Mouse (Mus musculus) spleen, postnatal 4 days (tissue): ENCODE results near the gene Frs3.

ENCODE experiments used
- DNase-seq, 2 experiments: peaks; one replicate each; pipeline ENCODE4 v3.0.0; 2022; ENCODE audit warnings: low spot score in 2 of 2

Frs3 gene

DNA sequence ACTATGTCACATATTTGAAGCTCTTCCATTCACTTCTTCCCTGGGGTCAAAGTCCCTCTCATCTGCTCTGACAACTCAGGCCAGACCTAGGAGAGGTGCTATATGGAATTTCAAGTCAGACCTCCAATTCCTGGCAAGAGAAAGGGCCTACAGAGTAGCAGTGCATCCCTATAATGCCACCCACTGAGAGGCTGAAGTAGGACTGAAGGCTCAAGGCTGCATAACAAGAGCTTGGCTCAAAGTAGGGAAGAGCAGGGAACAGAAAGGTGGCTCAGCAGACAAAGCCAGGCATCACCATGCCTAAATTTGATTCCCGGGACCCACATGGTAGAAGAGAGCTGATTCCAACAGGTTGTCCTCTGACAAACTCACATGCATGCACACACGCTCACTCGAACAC lies 2.8 kb downstream of the Frs3 start:
- DNase-seq: no peak

DNA sequence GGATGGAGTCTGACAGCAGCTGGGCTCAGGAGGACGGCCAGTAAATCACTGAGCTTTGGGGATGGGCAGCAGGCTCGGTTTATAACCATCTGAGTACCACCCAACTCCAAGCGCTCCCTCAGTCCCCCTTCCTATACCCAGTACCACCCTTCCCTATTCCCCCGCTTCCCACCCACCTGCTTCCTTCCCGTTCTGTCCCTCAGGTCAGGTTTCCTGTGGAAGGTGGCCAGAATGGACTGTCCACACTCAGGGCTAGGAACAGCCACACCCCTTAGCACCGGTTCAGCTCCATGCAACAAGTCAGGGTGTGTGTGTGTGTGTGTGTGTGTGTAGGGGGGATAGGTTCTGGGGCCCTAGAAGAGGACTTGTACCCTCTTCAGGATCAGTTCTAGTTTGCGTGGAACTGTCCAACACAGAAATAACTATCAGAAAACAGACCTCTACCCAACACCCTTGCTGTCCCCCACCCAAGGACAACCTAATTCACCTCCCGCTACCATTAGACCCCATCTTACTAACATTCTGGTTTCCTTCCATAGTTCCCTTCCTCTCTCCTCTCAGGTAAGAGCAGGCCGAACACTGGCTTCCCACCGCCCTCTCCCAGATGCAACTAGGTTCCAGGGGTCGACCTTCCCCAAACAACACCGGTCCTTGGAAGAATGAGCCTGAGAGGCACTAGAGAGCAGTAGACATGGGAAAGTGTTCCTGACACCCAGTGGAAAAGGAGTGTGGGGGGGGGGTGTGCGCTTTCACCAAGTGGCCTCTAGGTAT lies 5.0 kb downstream of the Frs3 start:
- DNase-seq: no peak

DNA sequence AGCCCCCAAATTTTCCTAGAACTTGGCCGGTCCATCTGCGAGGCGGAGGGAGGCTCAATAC lies 5.4 kb downstream of the Frs3 start, which contains the start of gene Gm21981:
Gm21981 (minus strand) TSS at position 14 of the 61 bp plus-strand sequence.
- DNase-seq: no peak

DNA sequence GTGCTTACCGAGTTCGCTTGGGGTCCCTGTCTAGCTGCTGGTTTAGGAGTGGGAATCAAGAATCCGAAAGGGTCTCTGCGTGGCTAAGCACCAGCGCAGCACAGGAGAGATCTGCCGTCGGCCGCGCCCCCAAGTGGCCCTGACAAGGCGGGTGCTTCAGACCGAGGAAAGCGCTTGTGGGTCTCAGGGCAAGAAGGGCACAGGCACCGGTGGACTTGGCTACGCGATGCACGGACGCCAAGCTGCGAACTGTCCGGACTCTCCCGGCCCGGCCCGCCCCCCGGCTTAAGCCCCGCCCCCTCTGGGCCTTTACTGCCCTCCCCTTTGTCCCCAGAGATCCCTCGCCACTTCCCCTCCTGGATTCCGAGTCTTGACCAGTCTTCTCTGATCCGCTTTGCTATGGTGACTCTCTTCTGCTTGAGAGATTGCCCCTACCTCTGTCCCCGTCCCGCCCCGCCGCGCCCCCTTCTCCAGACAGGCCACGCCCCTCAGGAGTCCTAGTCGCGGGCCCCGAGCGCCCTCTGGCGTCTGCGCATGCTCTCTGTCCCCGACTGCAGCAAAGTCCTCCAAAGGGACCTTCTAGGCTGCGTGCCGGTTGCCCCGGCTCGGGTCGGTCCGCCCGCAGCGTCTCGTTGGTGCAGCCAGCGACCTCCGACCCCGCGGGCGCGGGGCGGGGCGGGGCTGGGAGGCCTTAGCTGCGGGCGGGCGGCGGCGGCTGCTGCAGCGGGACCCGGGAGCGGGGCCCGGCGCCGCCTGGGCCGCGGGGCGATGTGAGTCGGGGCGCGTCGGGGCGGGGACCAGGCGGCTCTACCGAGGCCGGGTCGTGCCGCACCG lies 5.9 kb downstream of the Frs3 start, which contains the start of gene Prickle4:
Prickle4 (minus strand) TSS at position 234 of the 834 bp plus-strand sequence.
- peak; percentile 95 to 99 for DNase-seq

DNA sequence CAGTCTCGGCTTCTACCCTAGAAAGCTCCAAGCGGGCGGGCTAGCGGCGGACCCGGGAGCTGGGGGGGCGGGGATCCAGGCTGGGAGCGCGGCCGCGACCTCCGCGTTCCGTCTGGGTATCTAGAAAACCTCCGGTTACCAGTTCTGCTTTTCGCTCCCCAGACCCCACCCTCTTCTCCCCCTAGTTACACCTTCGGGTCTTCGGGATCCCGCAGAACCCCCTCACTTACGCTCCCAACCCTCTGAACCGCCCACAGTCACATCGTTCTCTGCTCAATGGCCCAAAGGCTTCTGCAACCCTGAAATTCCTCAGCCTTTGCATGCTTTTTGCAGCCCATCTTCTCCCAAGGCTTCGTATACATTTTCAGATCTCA lies 6.5 kb downstream of the Frs3 start:
- DNase-seq: no peak

DNA sequence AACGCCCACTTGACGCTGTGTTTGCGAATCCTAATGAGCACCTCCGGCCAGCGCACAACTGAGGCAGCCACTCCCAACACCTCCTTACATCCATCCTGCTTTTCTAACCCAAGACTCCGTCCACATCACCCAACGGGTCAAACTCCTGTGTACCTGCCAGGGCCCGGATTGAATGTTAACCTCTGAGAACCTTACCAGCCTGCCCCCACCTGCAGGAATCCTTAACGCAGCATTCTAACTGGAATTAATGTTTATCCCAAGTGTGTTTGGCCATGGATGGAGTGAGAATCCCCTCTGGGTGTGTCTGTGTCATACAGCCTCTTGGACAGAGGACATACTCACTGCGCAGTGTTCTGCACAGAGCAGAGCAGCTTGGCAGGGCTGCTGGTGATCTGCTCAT lies 9.3 kb downstream of the Frs3 start:
- no peak for DNase-seq

DNA sequence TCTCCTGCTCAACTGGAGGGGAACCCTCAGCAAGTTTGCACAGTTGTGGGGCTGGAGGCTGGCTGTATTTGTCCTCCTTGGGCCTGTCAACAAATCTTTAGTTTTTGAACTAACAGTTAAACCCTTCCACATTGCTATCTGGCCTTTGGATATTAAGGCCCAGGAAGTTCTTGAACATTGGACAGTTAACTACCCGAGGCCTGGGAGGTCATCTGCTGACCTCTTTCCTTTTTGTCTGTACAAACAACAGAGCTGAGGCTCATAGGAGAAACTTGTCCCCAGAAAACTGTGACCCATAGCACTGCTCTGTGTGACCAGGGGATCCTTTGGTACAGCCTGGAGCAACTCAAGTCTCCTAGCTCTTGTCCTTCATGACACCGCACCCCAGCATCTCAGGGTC lies 10.2 kb downstream of the Frs3 start:
- DNase-seq: no peak

DNA sequence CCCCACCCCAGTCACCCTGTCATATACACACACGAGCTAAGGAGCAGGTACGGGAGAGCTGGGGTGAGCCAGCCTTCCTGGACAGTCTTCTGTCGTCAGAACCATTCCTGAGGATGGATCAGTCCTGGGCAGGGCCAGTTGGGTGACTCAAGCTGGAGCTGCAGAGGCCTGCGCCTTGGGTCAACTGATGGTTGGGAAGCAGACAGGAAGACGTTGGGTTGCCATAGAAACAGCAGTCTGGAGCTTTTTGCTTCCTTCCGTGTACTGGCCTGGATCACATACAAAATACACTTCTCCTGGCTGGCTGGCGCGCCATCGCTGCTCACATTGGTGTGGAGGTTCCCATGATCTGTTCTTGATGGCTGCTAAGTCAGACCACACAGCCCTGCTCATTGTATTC lies 13.0 kb downstream of the Frs3 start:
- no peak for DNase-seq

DNA sequence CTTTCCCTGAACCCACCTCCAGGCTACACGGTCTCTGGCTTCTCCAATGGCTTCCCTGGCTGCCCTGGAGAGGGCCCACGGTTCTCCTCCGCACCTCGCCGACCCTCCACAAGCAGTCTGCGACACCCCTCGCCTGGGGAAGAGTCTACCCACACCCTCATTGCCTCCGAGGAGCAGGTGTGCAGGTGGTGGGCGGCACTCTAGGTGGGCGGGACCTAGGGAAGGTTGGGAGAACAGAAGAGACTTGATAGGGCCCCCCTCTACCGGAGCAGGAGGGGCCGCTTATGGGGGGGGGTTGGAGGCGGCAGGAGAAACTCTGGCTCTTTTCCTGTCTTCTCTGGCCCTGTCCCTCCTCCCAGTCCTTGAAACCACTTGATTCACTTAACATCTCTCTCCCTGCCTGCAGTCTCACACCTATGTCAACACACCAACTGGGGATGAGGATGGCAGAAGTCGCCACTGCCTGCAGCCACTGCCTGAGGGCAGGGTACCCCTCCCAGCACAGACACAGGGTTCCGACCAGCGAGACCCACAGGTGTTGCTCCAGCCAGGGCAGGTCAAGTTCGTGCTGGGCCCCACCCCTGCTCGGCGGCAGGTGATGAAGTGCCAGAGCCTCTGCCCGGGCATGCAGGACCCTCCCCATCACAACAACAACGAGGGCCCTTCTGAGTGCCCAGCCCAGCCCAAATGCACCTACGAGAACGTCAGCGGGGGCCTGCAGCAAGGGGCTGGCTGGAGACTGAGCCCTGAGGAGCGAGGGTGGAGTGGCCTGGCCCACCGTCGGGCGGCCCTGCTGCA lies 13.9 kb downstream of the Frs3 start:
- no peak for DNase-seq

DNA sequence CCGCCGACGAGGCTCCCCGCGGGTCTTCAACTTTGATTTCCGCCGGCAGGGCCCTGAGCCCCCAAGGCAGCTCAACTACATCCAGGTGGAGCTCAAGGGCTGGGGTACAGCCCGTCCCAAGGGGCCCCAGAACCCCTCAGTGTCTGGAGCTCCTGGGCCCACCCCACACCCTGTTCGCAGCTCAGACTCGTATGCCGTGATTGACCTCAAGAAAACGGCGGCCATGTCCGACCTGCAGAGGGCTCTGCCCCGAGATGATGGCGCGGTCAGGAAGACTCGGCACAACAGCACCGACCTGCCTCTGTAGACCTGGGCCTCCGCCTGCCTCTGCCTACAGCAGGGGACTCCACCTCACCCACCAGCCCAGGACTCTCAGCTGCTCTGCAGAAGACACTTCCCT lies 14.7 kb downstream of the Frs3 start:
- DNase-seq: no peak

DNA sequence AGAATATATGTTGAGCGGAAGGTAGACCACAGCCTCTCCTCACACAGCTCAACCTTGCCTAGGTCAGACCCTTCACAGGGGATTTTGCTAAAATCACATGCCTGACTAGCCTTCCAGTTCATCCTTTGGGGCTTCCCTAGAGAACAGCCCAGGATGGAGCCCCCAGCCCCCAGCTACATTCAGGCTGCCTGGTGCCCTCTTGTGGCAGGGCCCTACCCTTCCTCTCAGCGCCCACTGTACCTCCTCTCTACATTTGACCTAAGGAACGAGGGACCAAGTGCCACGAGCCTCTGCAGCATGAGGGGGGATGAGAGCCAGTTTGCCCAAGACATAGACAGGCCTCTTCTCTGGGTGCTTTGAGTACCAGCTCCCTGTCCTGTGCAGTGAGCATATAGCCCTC lies 15.9 kb downstream of the Frs3 start:
- DNase-seq: no peak

DNA sequence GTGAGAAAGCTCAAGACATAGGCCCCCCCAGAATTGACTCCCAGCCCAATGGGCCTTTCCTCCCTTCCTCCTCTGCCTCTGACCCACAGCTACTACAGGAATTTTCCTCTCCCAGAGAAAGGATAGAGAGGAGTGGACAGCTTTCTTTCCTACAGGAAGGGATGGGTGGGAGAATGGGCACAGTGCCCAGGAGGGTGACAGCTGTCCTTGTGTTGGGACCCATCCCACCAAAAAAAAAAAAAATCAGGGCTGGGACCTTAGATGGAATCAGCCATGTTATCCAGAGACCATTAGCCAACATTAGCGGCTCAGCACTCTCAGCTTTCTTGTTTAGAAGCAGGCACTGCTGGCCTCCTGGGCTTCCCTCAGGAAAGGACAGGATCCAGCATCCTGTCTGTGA lies 17.4 kb downstream of the Frs3 start:
- DNase-seq: no peak

DNA sequence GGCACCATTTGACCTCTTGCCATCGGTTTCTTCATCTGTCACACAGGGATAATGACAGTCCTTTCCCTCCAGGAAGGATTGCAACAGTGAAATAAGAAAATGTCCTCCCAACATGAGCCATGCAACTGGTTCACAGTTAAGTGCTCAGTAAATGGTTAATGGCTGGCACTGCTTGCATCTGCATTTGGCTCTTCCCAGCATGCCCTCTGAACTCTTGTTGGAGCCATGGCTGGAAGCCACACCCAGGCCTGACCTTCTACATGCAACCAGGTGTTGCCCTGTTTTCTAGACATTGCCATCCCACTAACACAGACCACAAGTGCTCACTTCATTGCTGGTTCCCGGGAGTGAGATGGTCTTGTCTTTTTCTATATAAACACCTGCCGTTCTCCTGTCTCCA lies 19.1 kb downstream of the Frs3 start:
- DNase-seq: no peak

DNA sequence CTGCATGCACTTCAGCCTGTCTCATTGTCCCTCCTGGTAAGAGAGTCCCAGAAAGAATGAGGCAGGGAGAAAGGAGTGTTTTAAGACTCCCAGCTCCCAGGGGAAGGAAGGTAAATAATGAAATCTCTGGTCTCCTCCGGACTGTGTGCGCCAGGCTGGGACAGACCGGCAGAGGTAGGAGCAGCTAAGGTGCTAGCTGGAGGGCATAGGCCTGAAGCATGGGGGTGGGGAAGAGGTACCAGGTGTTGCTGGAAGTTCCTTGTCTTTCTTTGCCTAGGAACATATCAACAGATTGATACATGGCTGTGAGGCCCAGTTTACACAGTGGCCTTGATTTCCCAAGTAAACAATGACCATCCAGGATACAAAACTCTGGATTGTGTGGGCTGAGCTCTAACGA lies 20.1 kb downstream of the Frs3 start:
- DNase-seq: no peak

DNA sequence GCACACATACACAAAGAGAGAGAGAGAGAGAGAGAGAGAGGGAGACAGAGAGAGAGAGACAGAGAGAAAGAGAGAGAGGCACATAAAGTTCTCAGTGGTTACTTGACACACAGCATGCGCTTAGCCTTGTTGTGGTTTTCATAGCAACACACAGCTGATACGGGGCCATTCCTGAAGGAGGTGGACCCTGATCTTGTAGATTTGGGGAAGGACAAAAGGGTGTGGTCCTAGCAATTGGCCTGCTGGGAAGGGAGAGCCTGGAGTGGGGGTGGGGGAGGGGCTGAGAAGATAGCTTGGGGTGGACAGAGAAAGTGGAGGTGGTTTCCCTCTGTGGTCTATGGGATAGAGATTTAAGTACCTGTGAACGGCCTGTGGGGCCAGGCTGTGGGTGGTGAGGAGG lies 21.2 kb downstream of the Frs3 start:
- no peak for DNase-seq

DNA sequence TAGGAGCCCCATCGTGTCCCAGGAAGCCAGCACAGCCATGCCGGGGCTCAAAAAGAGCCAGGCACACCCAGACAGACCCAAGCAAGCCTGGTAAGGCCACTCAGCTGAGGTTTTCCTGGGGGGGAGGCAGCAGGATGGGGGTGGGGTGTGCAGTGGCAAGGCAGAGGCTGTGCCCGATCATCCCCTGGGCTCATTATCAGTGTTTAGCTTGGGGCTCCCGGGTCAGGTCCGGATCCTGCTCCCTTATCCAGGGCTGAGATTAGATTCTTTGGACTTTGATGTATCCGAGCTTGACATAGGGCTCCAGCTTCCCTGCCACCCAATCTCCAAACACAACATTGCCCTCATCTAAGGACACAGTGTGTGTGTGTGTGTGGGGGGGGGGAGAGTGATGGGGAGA lies 23.1 kb downstream of the Frs3 start:
- no peak for DNase-seq

DNA sequence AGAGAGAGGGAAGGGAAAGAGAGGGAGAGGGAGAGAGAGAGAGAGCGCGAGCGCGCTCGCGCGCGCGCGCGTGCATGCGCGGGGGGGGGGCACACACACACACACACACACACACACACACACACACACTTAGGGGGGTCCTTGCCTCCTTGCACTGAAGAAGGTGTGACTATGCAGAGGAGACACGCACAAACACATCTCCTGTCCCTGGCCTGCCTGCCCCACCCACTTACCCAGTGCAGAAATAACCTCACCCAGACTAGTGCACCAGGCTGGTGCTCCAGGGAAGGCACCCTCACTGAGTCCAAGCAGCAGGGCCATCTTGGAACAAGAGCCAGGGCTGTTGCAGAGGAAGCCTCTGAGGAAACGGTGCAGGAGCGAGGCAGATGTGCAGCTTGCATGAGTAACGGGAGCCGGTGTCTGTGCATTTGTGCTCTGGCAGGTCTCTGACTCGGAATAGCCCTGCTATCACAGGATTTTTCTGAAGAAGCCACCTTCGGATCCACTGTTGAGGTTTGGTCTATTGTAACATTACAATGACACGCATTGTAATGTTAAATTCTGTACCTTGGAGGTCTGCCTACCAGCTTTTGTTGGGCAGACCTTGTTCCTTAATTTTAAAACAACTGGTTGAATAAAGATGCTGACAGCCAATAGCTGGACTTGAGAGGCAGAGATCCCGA lies 24.2 kb downstream of the Frs3 start:
- DNase-seq: no peak

DNA sequence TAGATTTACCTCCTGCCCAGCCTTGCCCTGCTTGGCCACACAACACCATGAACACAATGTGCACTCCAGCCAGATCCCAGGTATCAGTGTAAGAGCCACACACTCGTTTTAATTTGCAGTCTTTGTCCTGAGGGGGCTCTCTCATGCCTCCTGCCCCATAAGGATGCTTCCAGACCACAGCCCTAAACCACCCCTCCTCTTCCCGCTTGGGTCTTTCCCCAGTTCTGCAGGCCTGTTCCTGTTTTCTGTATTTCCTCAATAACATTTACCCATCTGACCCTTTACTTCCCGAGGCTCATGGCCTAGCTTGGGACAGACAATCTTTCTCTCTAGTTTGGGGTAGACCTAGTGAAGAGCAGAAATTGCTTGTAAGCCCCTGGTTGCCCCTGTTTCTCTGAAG lies 26.2 kb downstream of the Frs3 start:
- no peak for DNase-seq

DNA sequence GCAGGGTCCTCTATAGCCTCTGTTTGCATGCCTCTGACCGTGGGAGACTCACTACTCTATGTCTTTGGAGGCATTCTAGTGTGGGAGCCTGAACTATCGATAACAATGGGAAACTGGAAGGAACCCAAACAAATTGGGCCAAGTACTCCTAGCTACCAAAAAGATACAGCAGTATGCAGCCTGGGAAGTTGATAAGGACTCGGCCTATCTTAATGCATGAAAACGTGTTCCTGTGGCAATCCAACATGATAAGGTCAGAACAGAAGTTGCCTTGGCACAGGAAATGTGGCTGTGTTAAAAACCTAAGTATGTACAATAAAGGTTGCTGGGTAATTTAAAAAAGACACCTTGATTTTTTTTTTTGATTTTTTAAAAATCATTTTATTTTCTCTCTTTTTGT lies 32.4 kb downstream of the Frs3 start:
- DNase-seq: no peak

DNA sequence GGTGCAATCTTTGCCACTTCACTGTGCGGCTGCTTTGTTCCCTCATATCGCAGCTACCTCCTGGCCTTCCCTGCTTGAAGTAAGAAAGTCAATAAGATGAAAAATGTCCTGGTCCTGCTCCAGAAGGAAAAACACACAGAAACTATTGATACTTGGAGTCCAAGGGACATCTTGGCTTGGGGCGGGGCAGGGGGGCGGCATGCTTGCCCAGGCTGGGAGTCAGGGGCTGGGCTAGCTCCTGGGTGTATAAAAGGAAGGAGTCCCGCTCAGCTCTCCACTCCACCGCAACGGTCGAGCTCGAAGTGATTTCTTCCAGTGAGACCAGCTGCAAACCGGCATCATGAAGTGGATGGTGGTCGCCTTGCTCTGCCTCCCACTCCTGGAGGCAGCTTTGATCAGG lies 37.7 kb downstream of the Frs3 start, which contains the start of gene Pgc:
Pgc (plus strand) TSS at position 277 of the 400 bp plus-strand sequence.
- no peak for DNase-seq

DNA sequence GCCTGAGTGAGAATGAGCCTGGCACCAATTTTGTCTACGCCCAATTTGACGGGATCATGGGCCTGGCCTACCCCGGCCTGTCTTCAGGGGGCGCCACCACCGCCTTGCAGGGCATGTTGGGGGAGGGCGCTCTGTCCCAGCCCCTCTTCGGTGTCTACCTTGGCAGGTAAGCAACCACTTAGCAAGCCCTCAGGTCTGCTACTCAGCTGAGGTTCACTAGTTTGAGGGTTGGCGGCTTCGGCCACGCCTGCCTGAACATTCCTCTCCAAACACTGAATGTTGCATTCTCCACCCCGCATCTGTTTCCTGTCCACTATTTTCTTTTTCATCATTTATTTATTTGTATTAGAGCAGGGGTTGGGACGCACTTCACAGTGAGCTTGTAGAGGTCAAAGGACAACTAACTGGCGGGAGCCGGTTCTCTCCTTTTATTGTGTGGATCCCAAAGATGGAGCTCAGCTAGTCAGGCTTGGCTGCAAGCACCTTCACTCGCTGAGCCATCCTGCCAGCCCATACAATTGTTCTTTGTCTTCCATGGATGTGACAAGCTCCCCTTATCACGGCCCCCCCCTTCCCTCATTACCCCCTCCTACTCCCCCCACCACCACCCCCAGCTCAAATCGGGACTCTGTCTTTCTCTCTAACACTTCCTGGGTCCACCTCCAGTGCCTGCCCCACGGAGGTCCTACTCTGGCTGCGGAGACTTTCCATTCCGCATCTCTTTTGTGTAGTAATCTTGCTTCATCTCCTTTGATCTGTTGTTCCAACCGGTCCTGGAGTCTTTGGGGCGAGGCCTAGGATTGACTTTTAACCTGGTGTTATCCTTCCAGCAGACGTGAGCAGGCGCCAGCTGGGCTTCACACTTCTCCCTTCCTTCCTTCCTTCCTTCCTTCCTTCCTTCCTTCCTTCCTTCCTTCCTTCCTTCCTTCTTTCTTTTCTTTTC lies 42.1 kb downstream of the Frs3 start:
- DNase-seq: no peak
